Mouse (Mus musculus): ENCODE results near the gene Gemin2. TPM values are rescaled to one million over a fixed set of nuclear protein-coding genes. Genes with fewer than 3 reads are reported as not detected.

Gemin2 gene
- 23.9 TPM for polyA plus RNA-seq (2014; fragmentation: Illumina TruSeq; extraction: RNeasy Lipid Tissue Mini Kit (QIAGEN cat#74804))

DNA sequence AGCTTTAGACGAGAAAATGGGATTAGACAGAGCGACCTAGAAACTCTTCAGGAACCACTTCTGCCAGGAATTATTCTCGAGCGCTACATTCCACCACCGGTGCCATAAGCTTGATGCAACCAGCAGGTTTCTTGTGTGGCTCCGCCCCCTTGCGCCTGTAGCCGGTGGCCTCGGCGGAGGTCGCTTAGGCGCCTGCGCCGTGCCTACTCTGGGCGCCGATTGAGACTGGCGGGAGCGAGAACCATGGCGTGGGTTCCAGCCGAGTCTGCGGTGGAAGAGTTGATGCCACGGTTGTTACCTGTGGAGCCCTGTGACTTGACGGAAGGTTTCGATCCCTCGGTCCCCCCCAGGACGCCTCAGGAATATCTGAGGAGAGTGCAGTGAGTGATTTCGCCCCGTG is at the start of gene Gemin2:
Gemin2 (plus strand) TSS at position 160 of the 400 bp plus-strand sequence.

DNA sequence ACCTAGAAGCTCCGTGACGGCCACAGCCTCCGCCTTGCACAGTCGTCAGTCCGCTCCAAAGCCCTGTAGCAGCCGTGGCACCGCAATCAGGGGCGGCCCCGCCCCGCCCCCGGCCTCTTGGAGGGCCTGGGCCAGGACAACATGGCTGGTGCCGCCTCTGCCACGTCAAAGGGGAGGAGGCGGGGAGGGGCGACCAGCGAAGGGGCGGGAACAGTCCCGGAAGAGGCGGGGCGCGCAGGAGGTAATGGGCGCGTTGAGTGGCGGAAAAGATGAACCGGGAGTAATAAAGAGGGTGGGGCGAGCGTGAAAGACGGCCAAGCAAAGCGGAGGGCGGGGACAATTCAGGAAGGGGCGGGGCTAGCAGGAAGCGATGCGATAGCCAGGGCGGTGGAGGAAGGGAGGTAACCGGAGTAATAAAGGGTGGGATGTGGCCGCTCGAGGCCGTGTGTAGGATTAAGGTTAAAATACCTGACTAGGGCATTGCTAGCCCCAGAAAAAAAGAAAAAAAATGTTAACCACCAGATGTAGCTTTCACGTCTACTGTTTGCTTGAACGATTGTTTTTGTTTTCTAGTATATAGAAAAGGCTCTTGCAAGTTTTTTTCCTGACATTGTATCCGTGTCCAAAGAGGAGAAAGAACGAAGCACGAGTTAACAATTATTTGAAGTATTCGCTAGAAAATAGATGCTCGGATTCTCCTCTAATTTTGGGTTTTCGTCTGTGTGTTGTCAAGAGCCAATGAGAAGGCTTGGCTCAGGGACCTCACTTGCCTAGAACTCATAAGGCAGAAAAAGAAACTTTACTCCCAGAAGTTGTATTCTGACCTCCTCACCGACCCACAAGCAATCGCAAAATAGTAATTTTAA is 1.1 kb upstream of the Gemin2 start, which contains the start of gene Sec23a:
Sec23a (minus strand) TSS at position 174 of the 866 bp plus-strand sequence.

GRCm38 (mm10) chr12:59060993-59061595 is 47.9 kb downstream of the Gemin2 start, which contains the start of gene Trappc6b:
Gene Trappc6b (minus strand): TSS chr12:59061472.

DNA sequence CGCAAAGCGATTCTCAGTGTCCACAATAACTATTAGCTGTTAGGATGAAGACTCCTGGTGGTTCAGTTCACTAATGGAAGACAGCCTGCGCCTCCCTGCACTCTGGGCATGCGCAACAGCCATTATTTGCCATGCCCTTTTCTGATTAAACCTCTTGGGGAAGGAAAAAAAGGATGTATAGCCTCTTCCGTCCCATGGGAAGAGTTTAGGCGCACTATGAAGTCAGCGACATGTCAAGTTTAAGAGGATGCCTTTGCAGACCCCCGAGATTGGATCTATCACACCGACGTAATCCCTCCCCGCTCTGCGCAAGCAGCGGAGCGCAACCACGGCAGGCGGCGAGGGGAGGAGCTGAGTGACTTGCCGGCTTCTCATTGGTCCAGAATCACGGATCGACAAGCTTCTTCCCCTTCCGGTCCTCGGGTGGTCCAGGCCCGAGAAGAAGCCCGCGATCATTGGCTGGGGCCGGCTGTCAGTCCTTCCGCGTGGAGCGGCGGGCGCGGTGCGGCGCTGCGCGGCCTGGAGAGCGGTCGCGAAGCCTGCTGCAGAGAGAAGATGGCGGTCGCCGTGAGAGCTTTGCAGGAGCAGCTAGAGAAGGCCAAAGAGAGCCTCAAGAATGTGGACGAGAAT is 53.4 kb downstream of the Gemin2 start, which contains the start of gene Pnn:
Pnn (plus strand) TSS at position 437 of the 630 bp plus-strand sequence.

Other genes starting within 250 kb of the Gemin2 start
- 129 TPM for gene Sec23a, start 1.4 kb upstream of the Gemin2 start, polyA plus RNA-seq (2014; fragmentation: Illumina TruSeq; extraction: RNeasy Lipid Tissue Mini Kit (QIAGEN cat#74804))
- 363 TPM for gene Trappc6b, start 48.1 kb downstream of the Gemin2 start, polyA plus RNA-seq (2014; fragmentation: Illumina TruSeq; extraction: RNeasy Lipid Tissue Mini Kit (QIAGEN cat#74804))
- gene Pnn, start 53.5 kb downstream of the Gemin2 start, polyA plus RNA-seq (2014; fragmentation: Illumina TruSeq; extraction: RNeasy Lipid Tissue Mini Kit (QIAGEN cat#74804)): 123 TPM
- 301 TPM for gene Mia2, start 82.4 kb downstream of the Gemin2 start, polyA plus RNA-seq (2014; fragmentation: Illumina TruSeq; extraction: RNeasy Lipid Tissue Mini Kit (QIAGEN cat#74804))
- 49.5 TPM for gene Fbxo33, start 206.3 kb downstream of the Gemin2 start, polyA plus RNA-seq (2014; fragmentation: Illumina TruSeq; extraction: RNeasy Lipid Tissue Mini Kit (QIAGEN cat#74804))